In the genomic region with DNA sequence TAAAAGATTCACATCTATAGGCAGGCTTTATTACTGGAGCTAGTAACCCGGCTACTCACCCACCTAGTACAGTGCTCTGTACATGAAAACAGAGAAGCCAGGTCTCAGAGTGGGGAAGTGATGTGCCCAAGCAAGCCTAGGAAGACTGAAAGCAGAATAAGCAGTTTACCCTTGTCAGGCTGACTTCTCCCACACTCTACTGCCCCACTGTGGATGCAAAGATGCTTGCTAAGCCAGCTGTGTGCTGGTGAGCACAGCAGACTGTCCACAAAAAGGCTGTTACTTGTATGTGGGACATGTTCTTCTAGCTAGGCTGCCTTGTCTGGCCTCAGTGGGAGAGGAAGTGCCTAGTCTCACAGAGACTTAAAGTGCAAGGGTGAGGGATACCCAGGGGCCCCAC, we compare ENCODE assay signal across 10 mouse cellular contexts. TPM values are rescaled to one million over a fixed set of nuclear protein-coding genes. Genes with fewer than 3 reads are reported as not detected.
DNase-seq lines count a peak whose midpoint lies in the region; ATAC-seq and TF ChIP-seq lines count a peak whose summit lies in the region.
"Had no signal": no experiment of that assay in that cellular context is flagged by ENCODE, and none has a peak within 500 bp of the region (broad histone marks: within the 10 kb centered on the region; RNA-seq: fewer than 3 reads in every experiment).

No protein-coding gene starts in this region.

- intact Hi-C loops in left cerebral cortex, postnatal 36 days (cut with DNase I) = loop anchor here (5.0 kb wide), 1 partner anchor 906 kb away; no protein-coding TSS in a partner anchor

- no peaks in the 10 kb centered on the region for H3K36me3 ChIP-seq in hindbrain, embryonic 10.5 days
- H3K36me3 ChIP-seq in hindbrain, embryonic 14.5 days (replicated peaks; ENCODE audit: control insufficient read depth, insufficient read depth) = no peaks in the 10 kb centered on the region
- no peaks in the 10 kb centered on the region for H3K36me3 ChIP-seq in thymus, adult 2 months (ENCODE audit: control insufficient read depth, insufficient read depth, low read length)
- H3K36me3 ChIP-seq: G1E; liver, embryonic 13.5 days had no signal

- 86% methylated on average over 1 of the region's 1 CpGs for WGBS in hindbrain, embryonic 10.5 days
- WGBS in hindbrain, embryonic 14.5 days = 83% methylated on average over 1 of the region's 1 CpGs
- 54% methylated on average over 1 of the region's 1 CpGs for WGBS in thymus, adult 2 months

- no peaks in the 10 kb centered on the region for H3K27me3 ChIP-seq in hindbrain, embryonic 10.5 days (ENCODE audit: insufficient read depth, poor library complexity, severe bottlenecking)
- no peaks in the 10 kb centered on the region for H3K27me3 ChIP-seq in hindbrain, embryonic 14.5 days (ENCODE audit: control insufficient read depth, insufficient read depth, low read length)
- H3K27me3 ChIP-seq in thymus, adult 2 months (ENCODE audit: control insufficient read depth, insufficient read depth, low read length) = no peaks in the 10 kb centered on the region
- H3K27me3 ChIP-seq: liver, embryonic 13.5 days had no signal

- H3K9me3 ChIP-seq in hindbrain, embryonic 10.5 days = no peaks in the 10 kb centered on the region
- no peaks in the 10 kb centered on the region for H3K9me3 ChIP-seq in hindbrain, embryonic 14.5 days (ENCODE audit: control insufficient read depth, low read length)
- H3K9me3 ChIP-seq: G1E; liver, embryonic 13.5 days had no signal

- no peak overlapping the region for H3K27ac ChIP-seq in hindbrain, embryonic 10.5 days
- no peak overlapping the region for H3K27ac ChIP-seq in hindbrain, embryonic 14.5 days
- H3K27ac ChIP-seq in thymus, adult 2 months (ENCODE audit: control insufficient read depth, insufficient read depth, low read length) = no peak overlapping the region
- H3K27ac ChIP-seq: liver, embryonic 13.5 days had no signal

- no peak overlapping the region for H3K4me2 ChIP-seq in hindbrain, embryonic 14.5 days (replicated peaks)
- H3K4me2 ChIP-seq: liver, embryonic 13.5 days had no signal

- H3K4me3 ChIP-seq in hindbrain, embryonic 10.5 days = no peak overlapping the region
- no peak overlapping the region for H3K4me3 ChIP-seq in hindbrain, embryonic 14.5 days (replicated peaks; ENCODE audit: low read length)
- no peak overlapping the region for H3K4me3 ChIP-seq in thymus, adult 2 months (ENCODE audit: control insufficient read depth, insufficient read depth, low read length)
- H3K4me3 ChIP-seq: liver, embryonic 13.5 days had no signal

- no peak for ATAC-seq in hindbrain, embryonic 14.5 days (ENCODE audit: low FRiP score)

- H3K4me1 ChIP-seq in hindbrain, embryonic 10.5 days (replicated peaks) = no peaks in the 10 kb centered on the region
- no peaks in the 10 kb centered on the region for H3K4me1 ChIP-seq in hindbrain, embryonic 14.5 days (replicated peaks; ENCODE audit: control insufficient read depth, insufficient read depth, low read length)
- H3K4me1 ChIP-seq in thymus, adult 2 months (replicated peaks; ENCODE audit: control insufficient read depth, insufficient read depth, low read length) = no peaks in the 10 kb centered on the region
- H3K4me1 ChIP-seq: liver, embryonic 13.5 days had no signal

- peak; percentile 4 for DNase-seq in hindbrain, embryonic 10.5 days (ENCODE audit: low spot score)
- no peak for DNase-seq in hindbrain, embryonic 14.5 days (ENCODE audit: low spot score)
- peak; percentile 2 for DNase-seq in thymus, postnatal 14 days
- DNase-seq in thymus, adult 2 months = no peak
- DNase-seq in forelimb bud, embryonic 11.5 days (ENCODE audit: low read depth, low spot score) = peak; percentile 2
- peak; percentile 34 for DNase-seq in testis, postnatal 10 days (ENCODE audit: low spot score)
- DNase-seq in left cerebral cortex, postnatal 36 days (ENCODE audit: low spot score in 2 of 2) = no peak
- DNase-seq in kidney, adult 9 months = no peak
- DNase-seq: liver, embryonic 13.5 days had no signal

- no peak for TF ChIP-seq POLR2A in thymus, adult 2 months (IDR thresholded peaks at IDR 0.05; ENCODE audit: control insufficient read depth, extremely low read depth, insufficient read depth, low read length, poor library complexity)

- TF ChIP-seq CTCF in thymus, adult 2 months (IDR thresholded peaks at IDR 0.05; ENCODE audit: borderline replicate concordance, control insufficient read depth, extremely low read depth, insufficient read depth, low read length, poor library complexity) = no peak

- H3K9ac ChIP-seq in hindbrain, embryonic 14.5 days = no peak overlapping the region
- H3K9ac ChIP-seq: liver, embryonic 13.5 days had no signal

RNA-seq across cellular contexts. Expression of gene Lhfpl1, which starts 40.3 kb away (rescaled TPM):
- 0.08 and 0.76 TPM in 2 replicates for polyA plus RNA-seq in hindbrain, embryonic 10.5 days (2016; fragmentation: Nextera tagmentation; extraction: Ambion mirVana)
- 0.37 TPM in 1 of 2 replicates, not detected in the other for polyA plus RNA-seq in hindbrain, embryonic 14.5 days (2014; fragmentation: Nextera tagmentation; extraction: Ambion mirVana)
- 0.33 and 0.46 TPM in 2 replicates for polyA plus RNA-seq in thymus, adult 2 months (2012; rRNA removed)
- under 1 TPM; 0.20 to 0.44 TPM for total RNA-seq in left cerebral cortex, postnatal 36 days (2021)
- total RNA-seq: G1E had no signal
- polyA plus RNA-seq: G1E had no signal

Comparison
In these comparisons a context has a peak if more than half of its experiments do, and no peak if none do; other contexts are left out.
1. DNase-seq: peak in hindbrain, embryonic 10.5 days (single experiment), thymus, postnatal 14 days (single experiment), forelimb bud, embryonic 11.5 days (single experiment) and testis, postnatal 10 days (single experiment); none in hindbrain, embryonic 14.5 days (single experiment), thymus, adult 2 months (single experiment), left cerebral cortex, postnatal 36 days (0 of 2) and kidney, adult 9 months (single experiment).